Mouse (Mus musculus): ENCODE measurements at regions not wholly inside any gene's neighbourhood (a gene's known extent, or its start where the extent isn't known, plus 50 kb on each side); places are given as distances from the start of the nearest gene placed in this dataset.

DNA sequence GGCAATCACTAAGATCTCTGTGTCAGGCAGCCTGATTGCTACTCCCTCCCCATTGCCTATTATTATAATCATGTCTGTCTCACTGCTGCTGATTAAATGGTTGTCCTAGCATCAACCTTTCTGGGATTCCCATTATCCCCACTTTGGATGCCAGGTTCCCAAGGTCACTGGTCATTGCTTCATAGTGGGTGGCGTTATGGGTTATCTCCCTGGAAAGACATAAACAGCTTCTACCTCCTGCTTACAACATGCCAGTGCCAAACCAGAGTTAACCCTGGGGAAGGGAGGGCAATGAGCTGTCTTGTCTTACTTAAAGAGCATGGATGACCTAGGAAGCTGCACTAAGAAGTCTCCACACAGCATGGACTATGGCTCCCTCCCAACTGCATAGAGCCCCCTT is 136.9 kb downstream of the Uaca start:
- no peak for ATAC-seq (replicated peaks; ENCODE audit: insufficient number of reproducible peaks, low FRiP score, low TSS enrichment, poor library complexity, severe bottlenecking)

DNA sequence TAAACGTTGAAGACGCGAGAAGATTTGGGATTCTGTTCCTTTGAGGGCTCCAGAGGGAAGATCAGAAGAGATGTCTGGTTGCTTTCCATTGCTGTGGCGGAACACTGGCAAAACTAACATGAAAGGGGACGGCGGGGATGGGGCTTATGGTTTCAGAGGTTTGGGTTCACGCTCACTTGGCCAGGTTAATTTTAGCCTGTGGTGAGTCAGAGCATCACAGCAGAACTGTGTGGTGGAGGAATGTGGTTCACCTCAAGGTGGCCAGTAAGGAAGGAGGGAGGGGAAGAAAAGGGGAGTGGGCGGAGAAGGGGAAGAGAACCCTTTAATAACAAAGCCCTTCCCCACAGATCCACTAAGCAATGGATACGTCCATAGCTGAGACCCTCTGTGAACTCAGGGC is 142.6 kb downstream of the Uaca start:
- ATAC-seq (replicated peaks; ENCODE audit: insufficient number of reproducible peaks, low FRiP score, low TSS enrichment, poor library complexity, severe bottlenecking): no peak

- ATAC-seq (replicated peaks; ENCODE audit: insufficient number of reproducible peaks, low FRiP score, low TSS enrichment, poor library complexity, severe bottlenecking): 0 out of 2 replicates have a peak, but pooled peaks have one; percentile 47
Measured at GRCm38 (mm10) chr9:60939858-60940804, 145.8 kb downstream of the Uaca start.

GRCm38 (mm10) chr9:60947363-60947762 is 153.0 kb downstream of the Uaca start:
- no peak for ATAC-seq (replicated peaks; ENCODE audit: insufficient number of reproducible peaks, low FRiP score, low TSS enrichment, poor library complexity, severe bottlenecking)

- no peak for ATAC-seq (replicated peaks; ENCODE audit: insufficient number of reproducible peaks, low FRiP score, low TSS enrichment, poor library complexity, severe bottlenecking)
Measured at GRCm38 (mm10) chr9:60948531-60949070, 154.3 kb downstream of the Uaca start.

- no peak for ATAC-seq (replicated peaks; ENCODE audit: insufficient number of reproducible peaks, low FRiP score, low TSS enrichment, poor library complexity, severe bottlenecking)
Measured at GRCm38 (mm10) chr9:60950161-60950560, 155.8 kb downstream of the Uaca start.

GRCm38 (mm10) chr9:60951071-60951561 is 156.8 kb downstream of the Uaca start:
- no peak for ATAC-seq (replicated peaks; ENCODE audit: insufficient number of reproducible peaks, low FRiP score, low TSS enrichment, poor library complexity, severe bottlenecking)

- ATAC-seq (replicated peaks; ENCODE audit: insufficient number of reproducible peaks, low FRiP score, low TSS enrichment, poor library complexity, severe bottlenecking): no peak
Measured at GRCm38 (mm10) chr9:60957438-60957837, 163.1 kb downstream of the Uaca start.

- ATAC-seq (replicated peaks; ENCODE audit: insufficient number of reproducible peaks, low FRiP score, low TSS enrichment, poor library complexity, severe bottlenecking): no peak
Measured at GRCm38 (mm10) chr9:60959537-60959936, 165.2 kb downstream of the Uaca start.

- no peak for ATAC-seq (replicated peaks; ENCODE audit: insufficient number of reproducible peaks, low FRiP score, low TSS enrichment, poor library complexity, severe bottlenecking)
Measured at GRCm38 (mm10) chr9:60962086-60962485, 167.7 kb downstream of the Uaca start.

DNA sequence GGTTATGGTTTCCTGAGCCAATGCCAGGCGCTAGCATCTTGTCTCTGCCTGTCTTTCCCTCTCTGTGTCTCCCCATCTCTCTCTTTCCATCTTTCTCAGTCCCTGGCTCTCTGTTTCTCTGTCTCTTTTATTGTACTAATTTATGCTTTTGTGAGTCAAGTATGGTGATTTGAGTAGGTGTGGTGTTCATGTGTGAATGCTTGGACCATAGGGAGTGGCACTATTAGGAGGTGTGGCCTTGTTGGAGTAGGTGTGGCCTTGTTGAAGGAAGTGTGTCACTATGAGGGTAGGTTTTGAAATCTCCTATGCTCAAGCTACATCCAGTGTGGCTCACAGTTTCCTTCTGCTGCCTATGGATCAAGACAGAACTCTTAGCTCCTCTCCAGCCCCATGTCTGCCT is 171.3 kb downstream of the Uaca start:
- no peak for ATAC-seq (replicated peaks; ENCODE audit: insufficient number of reproducible peaks, low FRiP score, low TSS enrichment, poor library complexity, severe bottlenecking)

GRCm38 (mm10) chr9:60968281-60969031 is 174.1 kb downstream of the Uaca start:
- ATAC-seq (replicated peaks; ENCODE audit: insufficient number of reproducible peaks, low FRiP score, low TSS enrichment, poor library complexity, severe bottlenecking): no peak

- ATAC-seq (replicated peaks; ENCODE audit: insufficient number of reproducible peaks, low FRiP score, low TSS enrichment, poor library complexity, severe bottlenecking): no peak
Measured at GRCm38 (mm10) chr9:60972201-60972910, 178.0 kb downstream of the Uaca start.

DNA sequence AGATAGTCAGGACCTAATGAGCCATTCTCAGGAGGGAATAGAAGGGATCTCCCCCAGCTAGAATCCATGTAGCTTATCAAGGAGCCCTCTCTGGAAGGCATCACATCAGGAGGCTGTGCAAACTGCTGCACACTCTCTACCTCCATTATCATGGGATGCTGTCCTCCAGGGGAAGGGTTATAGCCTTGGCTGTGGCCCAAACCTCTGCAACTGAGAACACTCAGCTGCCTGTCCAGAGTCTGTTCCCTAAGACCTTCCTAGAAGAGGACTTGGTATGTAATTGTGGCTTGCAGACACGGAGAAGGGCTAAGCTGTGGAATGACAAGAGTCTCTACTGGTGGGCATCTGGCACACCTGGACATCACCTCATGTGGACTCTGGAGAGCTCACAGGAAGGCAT is 180.2 kb downstream of the Uaca start:
- ATAC-seq (replicated peaks; ENCODE audit: insufficient number of reproducible peaks, low FRiP score, low TSS enrichment, poor library complexity, severe bottlenecking): no peak

- ATAC-seq (replicated peaks; ENCODE audit: insufficient number of reproducible peaks, low FRiP score, low TSS enrichment, poor library complexity, severe bottlenecking): no peak
Measured at GRCm38 (mm10) chr9:60982383-60983085, 188.2 kb downstream of the Uaca start.

DNA sequence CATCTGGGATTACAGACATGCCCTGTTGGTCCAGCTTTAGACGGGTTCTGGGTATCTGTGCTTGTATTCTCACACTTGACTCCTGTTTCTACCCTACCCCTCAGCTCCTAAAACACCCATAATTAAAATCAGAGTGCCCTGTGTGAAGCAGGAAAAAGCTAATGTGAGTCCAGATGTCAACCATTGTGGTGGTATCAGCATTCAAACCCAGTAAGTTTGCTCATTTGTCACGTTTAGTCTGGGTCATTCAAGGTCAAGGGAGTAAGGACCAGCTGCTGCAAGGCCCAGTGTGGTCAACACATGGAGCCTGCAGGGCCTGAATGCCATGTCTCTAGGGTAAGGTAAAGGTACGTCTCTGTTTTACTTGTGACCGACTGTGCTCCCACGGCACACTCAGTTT is 188.9 kb downstream of the Uaca start:
- ATAC-seq (replicated peaks; ENCODE audit: insufficient number of reproducible peaks, low FRiP score, low TSS enrichment, poor library complexity, severe bottlenecking): no peak

DNA sequence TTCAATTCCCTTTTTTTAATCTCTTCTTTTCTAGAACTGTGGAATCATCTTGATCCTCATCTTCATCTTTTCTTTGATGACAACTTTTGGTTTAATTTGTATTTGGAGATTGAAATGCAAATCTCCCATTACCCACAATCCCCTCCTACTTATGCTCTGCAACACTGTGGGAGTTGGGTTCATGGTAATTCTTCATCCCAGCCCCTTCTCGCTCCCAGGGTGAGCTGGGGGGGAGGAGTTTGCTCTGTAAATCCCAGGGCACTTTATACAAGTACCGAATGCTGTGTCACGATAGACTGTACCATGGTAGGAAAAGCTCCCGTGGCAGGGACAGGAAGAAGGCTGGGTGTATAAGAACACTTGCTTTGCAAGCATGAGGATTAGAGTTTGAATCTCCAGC is 193.8 kb downstream of the Uaca start:
- no peak for ATAC-seq (replicated peaks; ENCODE audit: insufficient number of reproducible peaks, low FRiP score, low TSS enrichment, poor library complexity, severe bottlenecking)

DNA sequence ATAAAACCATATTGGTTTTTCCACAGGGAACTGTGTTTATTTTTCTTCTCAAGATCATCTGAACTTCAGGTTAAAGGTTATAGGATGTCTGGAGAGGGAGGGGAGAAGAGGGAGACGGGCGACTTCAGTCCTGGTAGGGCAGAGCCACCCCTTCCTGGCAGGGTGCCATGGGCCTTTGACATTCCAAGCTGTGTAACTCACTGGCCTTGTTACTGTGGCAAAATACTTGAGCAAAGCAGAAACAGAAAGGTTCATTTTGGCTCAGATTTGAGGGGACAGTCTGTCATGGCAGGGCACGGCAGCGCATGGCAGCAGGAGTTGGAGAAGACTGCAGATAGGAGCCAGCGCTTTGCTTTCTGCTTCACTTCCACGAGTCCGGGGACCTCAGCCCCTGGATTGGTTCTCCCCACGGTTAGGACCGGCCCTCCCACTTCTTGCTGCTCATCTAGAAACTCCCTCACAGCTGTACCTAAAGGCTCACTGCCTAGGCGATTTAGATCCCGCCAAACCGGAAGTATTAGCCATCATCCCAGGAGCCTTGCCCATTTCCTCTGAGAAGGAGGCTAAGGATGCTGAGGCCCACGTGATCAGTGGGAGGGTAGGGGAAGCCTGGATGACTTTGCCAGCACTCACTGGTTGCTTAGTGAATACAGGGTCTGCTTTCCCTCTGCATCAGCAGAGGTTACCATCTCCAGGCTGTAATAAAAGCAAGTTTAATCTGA is 195.5 kb downstream of the Uaca start:
- no peak for ATAC-seq (replicated peaks; ENCODE audit: insufficient number of reproducible peaks, low FRiP score, low TSS enrichment, poor library complexity, severe bottlenecking)

All from monocyte, adult 5-6 weeks (primary cell).